Mouse (Mus musculus) neural tube, embryonic 12.5 days (tissue): ENCODE data around the gene Cmtm4. TPM values are rescaled to one million over a fixed set of nuclear protein-coding genes. Genes with fewer than 3 reads are reported as not detected.
"Not testable (repeated sequence)": the region's sequence is repeated elsewhere in the genome, so short reads cannot be mapped to it uniquely, and the experiment has no call there.

Experiments
- ATAC-seq: fragments of 200-750 bp; cut with Nextera tagmentation; 2 replicates; pipeline ENCODE4 v1.8.0; 2017; ENCODE audit warnings: low read depth, mild to moderate bottlenecking, moderate TSS enrichment, moderate library complexity; ENCODE audit not compliant: low FRiP score
- H3K27ac ChIP-seq: fragments of 300-500 bp; sonication (generic); 2 replicates; pipeline ENCODE4 v1.5.1; 2016
- H3K27me3 ChIP-seq: fragments of 300-500 bp; sonication (generic); replicated peaks from 2 replicates; pipeline ENCODE4 v1.6.1; 2016; ENCODE audit warnings: mild to moderate bottlenecking
- H3K36me3 ChIP-seq: fragments of 300-500 bp; sonication (generic); 2 replicates; pipeline ENCODE4 v1.6.1; 2016; ENCODE audit warnings: mild to moderate bottlenecking
- H3K4me1 ChIP-seq: fragments of 300-500 bp; sonication (generic); 2 replicates; pipeline ENCODE4 v1.6.1; 2016
- H3K4me2 ChIP-seq: fragments of 300-500 bp; sonication (generic); replicated peaks from 2 replicates; pipeline ENCODE4 v1.6.1; 2016; ENCODE audit warnings: mild to moderate bottlenecking
- H3K4me3 ChIP-seq: fragments of 300-500 bp; sonication (generic); 2 replicates; pipeline ENCODE4 v1.5.1; 2016
- H3K9ac ChIP-seq: fragments of 300-500 bp; sonication (generic); 2 replicates; pipeline ENCODE4 v1.6.1; 2016; ENCODE audit warnings: mild to moderate bottlenecking
- H3K9me3 ChIP-seq: fragments of 300-500 bp; sonication (generic); 2 replicates; pipeline ENCODE4 v1.6.1; 2016; ENCODE audit warnings: mild to moderate bottlenecking
- WGBS: fragments of 180-500 bp; shearing (Covaris S2); methylation state at CpG from one replicate; pipeline ENCODE4 v1.1.7; 2016; 5-methylcytosine and 5-hydroxymethylcytosine counted together
- polyA plus RNA-seq: library from polyadenylated mRNA; unstranded; fragments of >200 nt; fragmentation: Nextera tagmentation; extraction: Ambion mirVana; gene quantifications from 2 replicates; pipeline ENCODE4 v1.2.1, GENCODE M21; 2016

The Cmtm4 gene
- polyA plus RNA-seq, 1 experiment from 2014 or later = 2.3 TPM

- Histone ChIP-seq H3K36me3 (peaks cover 2% of the 10 kb centered on the region; the same call in 1 of the 2 replicates), H3K4me2 (peak overlapping the region; percentile 80), H3K4me1 (peaks cover 19% of the 10 kb centered on the region), H3K27me3 (no peaks in the 10 kb centered on the region), H3K9ac (no peak overlapping the region), H3K27ac (no peak overlapping the region), H3K9me3 (no peaks in the 10 kb centered on the region), H3K4me3 (no peak overlapping the region)
- no peak for ATAC-seq
- WGBS = 52% methylated on average over 6 of the region's 6 CpGs
Observed at GRCm38 (mm10) chr8:104341678-104342077, 53.9 kb downstream of the Cmtm4 start.

- Histone ChIP-seq H3K4me3 (peak overlapping the region; percentile 57), H3K27ac (peak overlapping the region; percentile 20; the same call in 1 of the 2 replicates), H3K36me3 (no peaks in the 10 kb centered on the region), H3K4me1 (peaks cover 19% of the 10 kb centered on the region), H3K4me2 (peak overlapping the region; percentile 80), H3K9me3 (no peaks in the 10 kb centered on the region), H3K9ac (peak overlapping the region; percentile 77), H3K27me3 (no peaks in the 10 kb centered on the region)
- WGBS = 2% methylated on average over 24 of the region's 24 CpGs
- peak; percentile 69 for ATAC-seq
Observed at GRCm38 (mm10) chr8:104341106-104341561, 54.5 kb downstream of the Cmtm4 start.

- no peaks in the 10 kb centered on the region for H3K36me3 ChIP-seq
- under 1% methylated on average over 47 of the region's 54 CpGs for WGBS
- H3K4me2 ChIP-seq = peak overlapping the region; percentile 80
- peaks cover 19% of the 10 kb centered on the region for H3K4me1 ChIP-seq
- peak; percentile 77 for ATAC-seq
- H3K4me3 ChIP-seq = peak overlapping the region; percentile 57
- H3K27ac ChIP-seq = peak overlapping the region; percentile 20; the same call in 1 of the 2 replicates
- no peaks in the 10 kb centered on the region for H3K27me3 ChIP-seq
- H3K9ac ChIP-seq = peak overlapping the region; percentile 77
- no peaks in the 10 kb centered on the region for H3K9me3 ChIP-seq
Observed at GRCm38 (mm10) chr8:104340233-104341105, 55.1 kb downstream of the Cmtm4 start.

GRCm38 (mm10) chr8:104339983-104340232, 55.7 kb downstream of the Cmtm4 start:
- peak overlapping the region; percentile 80 for H3K4me2 ChIP-seq
- H3K4me1 ChIP-seq = peaks cover 19% of the 10 kb centered on the region
- WGBS = 1% methylated on average over 6 of the region's 6 CpGs
- H3K9ac ChIP-seq = peak overlapping the region; percentile 77
- no peak overlapping the region for H3K27ac ChIP-seq
- H3K9me3 ChIP-seq = no peaks in the 10 kb centered on the region
- no peaks in the 10 kb centered on the region for H3K36me3 ChIP-seq
- no peaks in the 10 kb centered on the region for H3K27me3 ChIP-seq
- no peak for ATAC-seq
- H3K4me3 ChIP-seq = peak overlapping the region; percentile 57

GRCm38 (mm10) chr8:104339229-104339982, 56.2 kb downstream of the Cmtm4 start, which contains the start of gene Cmtm3:
Cmtm3 (plus strand) TSS chr8:104339410.
- H3K27ac ChIP-seq = no peak within 1 kb of the TSS
- 0 out of 2 replicates have a peak, but pooled peaks have one; percentile 6 for ATAC-seq

GRCm38 (mm10) chr8:104337890-104338289, 57.7 kb downstream of the Cmtm4 start:
- H3K4me2 ChIP-seq = no peak overlapping the region
- no peaks in the 10 kb centered on the region for H3K27me3 ChIP-seq
- H3K4me1 ChIP-seq = peaks cover 19% of the 10 kb centered on the region
- no peak overlapping the region for H3K9ac ChIP-seq
- no peak overlapping the region for H3K27ac ChIP-seq
- no peak overlapping the region for H3K4me3 ChIP-seq
- WGBS = 54% methylated on average over 3 of the region's 3 CpGs
- no peak for ATAC-seq
- H3K36me3 ChIP-seq = no peaks in the 10 kb centered on the region
- no peaks in the 10 kb centered on the region for H3K9me3 ChIP-seq

More at GRCm38 (mm10) chr8:104339229-104339982, 56.2 kb downstream of the Cmtm4 start, which contains the start of gene Cmtm3:
- Histone ChIP-seq H3K4me1 (peaks cover 19% of the 10 kb centered on the region), H3K36me3 (no peaks in the 10 kb centered on the region), H3K9ac (peak within 1 kb of the TSS; percentile 77), H3K4me3 (peak within 1 kb of the TSS; percentile 57), H3K9me3 (no peaks in the 10 kb centered on the region), H3K27me3 (no peaks in the 10 kb centered on the region), H3K4me2 (peak within 1 kb of the TSS; percentile 80)
- WGBS = 22% methylated on average over 18 of the region's 18 CpGs

GRCm38 (mm10) chr8:104336806-104337205, 58.8 kb downstream of the Cmtm4 start:
- peaks cover 19% of the 10 kb centered on the region for H3K4me1 ChIP-seq
- ATAC-seq = no peak
- 85% methylated on average over 1 of the region's 1 CpGs for WGBS
- no peak overlapping the region for H3K4me2 ChIP-seq
- H3K9me3 ChIP-seq = no peaks in the 10 kb centered on the region
- H3K4me3 ChIP-seq = no peak overlapping the region
- H3K27ac ChIP-seq = no peak overlapping the region
- no peaks in the 10 kb centered on the region for H3K27me3 ChIP-seq
- H3K9ac ChIP-seq = no peak overlapping the region
- no peaks in the 10 kb centered on the region for H3K36me3 ChIP-seq

- no peak overlapping the region for H3K4me3 ChIP-seq
- ATAC-seq = no peak
- no peaks in the 10 kb centered on the region for H3K9me3 ChIP-seq
- H3K9ac ChIP-seq = no peak overlapping the region
- no peaks in the 10 kb centered on the region for H3K4me1 ChIP-seq
- no peaks in the 10 kb centered on the region for H3K27me3 ChIP-seq
- no peaks in the 10 kb centered on the region for H3K36me3 ChIP-seq
- 75% methylated on average over 1 of the region's 1 CpGs for WGBS
- H3K4me2 ChIP-seq = no peak overlapping the region
- H3K27ac ChIP-seq = no peak overlapping the region
Observed at GRCm38 (mm10) chr8:104334196-104334595, 61.4 kb downstream of the Cmtm4 start.

GRCm38 (mm10) chr8:104333786-104334185, 61.8 kb downstream of the Cmtm4 start:
- Histone ChIP-seq H3K4me2 (no peak overlapping the region), H3K27me3 (no peaks in the 10 kb centered on the region), H3K36me3 (no peaks in the 10 kb centered on the region), H3K9me3 (no peaks in the 10 kb centered on the region), H3K4me1 (no peaks in the 10 kb centered on the region), H3K27ac (no peak overlapping the region), H3K4me3 (no peak overlapping the region), H3K9ac (no peak overlapping the region)
- 78% methylated on average over 5 of the region's 5 CpGs for WGBS
- ATAC-seq = no peak

GRCm38 (mm10) chr8:104332665-104333631, 62.7 kb downstream of the Cmtm4 start:
- no peak for ATAC-seq

GRCm38 (mm10) chr8:104321930-104322329, 73.7 kb downstream of the Cmtm4 start, which contains the start of gene Cmtm2b:
Cmtm2b (plus strand) TSS chr8:104322230.
- ATAC-seq, H3K4me1 ChIP-seq, H3K4me2 ChIP-seq, H3K4me3 ChIP-seq, H3K36me3 ChIP-seq, H3K27ac ChIP-seq, H3K9me3 ChIP-seq, H3K27me3 ChIP-seq, H3K9ac ChIP-seq: not testable (repeated sequence)
- WGBS = 90% methylated on average over 12 of the region's 12 CpGs

More at GRCm38 (mm10) chr8:104332665-104333631, 62.7 kb downstream of the Cmtm4 start:
- H3K27ac ChIP-seq = no peak overlapping the region
- H3K4me3 ChIP-seq = no peak overlapping the region
- H3K27me3 ChIP-seq = no peaks in the 10 kb centered on the region
- H3K9me3 ChIP-seq = no peaks in the 10 kb centered on the region
- H3K36me3 ChIP-seq = no peaks in the 10 kb centered on the region
- no peak overlapping the region for H3K4me2 ChIP-seq
- WGBS = 84% methylated on average over 5 of the region's 5 CpGs
- H3K4me1 ChIP-seq = no peaks in the 10 kb centered on the region
- H3K9ac ChIP-seq = no peak overlapping the region
